Comparison of ENCODE assay signal across 18 mouse cellular contexts in genomic region chr5:32423339-32424046, GRCm38 (mm10). TPM values are rescaled to one million over a fixed set of nuclear protein-coding genes. Genes with fewer than 3 reads are reported as not detected.
A peak's percentile ranks its signal among the peaks of the same experiment; 100 is the strongest.
DNase-seq lines count a peak whose midpoint lies in the region; ATAC-seq and TF ChIP-seq lines count a peak whose summit lies in the region.
"Had no signal": no experiment of that assay in that cellular context is flagged by ENCODE, and none has a peak within 500 bp of the region (broad histone marks: within the 10 kb centered on the region; RNA-seq: fewer than 3 reads in every experiment).

No protein-coding gene starts in this region.

- H3K4me1 ChIP-seq in kidney, embryonic 14.5 days (ENCODE audit: control insufficient read depth, insufficient read depth, low read length), result peaks cover 23% of the 10 kb centered on the region
- no peaks in the 10 kb centered on the region for H3K4me1 ChIP-seq in intestine, postnatal 0 days (replicated peaks; ENCODE audit: control insufficient read depth, insufficient read depth, low read length)
- peaks cover 10% of the 10 kb centered on the region for H3K4me1 ChIP-seq in neural tube, embryonic 15.5 days
- H3K4me1 ChIP-seq in midbrain, embryonic 16.5 days (ENCODE audit: control insufficient read depth, insufficient read depth, low read length), result no peaks in the 10 kb centered on the region

- no peak overlapping the region for H3K9ac ChIP-seq in kidney, embryonic 14.5 days (ENCODE audit: low read depth, low read length)
- H3K9ac ChIP-seq in intestine, postnatal 0 days (ENCODE audit: low read depth, low read length), result no peak overlapping the region
- no peak overlapping the region for H3K9ac ChIP-seq in neural tube, embryonic 15.5 days (replicated peaks)
- H3K9ac ChIP-seq in midbrain, embryonic 16.5 days (ENCODE audit: low read depth, low read length), result no peak overlapping the region
- H3K9ac ChIP-seq: heart, embryonic 13.5 days; lung, embryonic 14.5 days; midbrain, embryonic 12.5 days had no signal

- H3K4me3 ChIP-seq in kidney, embryonic 14.5 days (ENCODE audit: low read length), result no peak overlapping the region
- H3K4me3 ChIP-seq in intestine, postnatal 0 days (ENCODE audit: low read depth, low read length), result no peak overlapping the region
- H3K4me3 ChIP-seq in neural tube, embryonic 15.5 days (replicated peaks), result no peak overlapping the region
- no peak overlapping the region for H3K4me3 ChIP-seq in midbrain, embryonic 16.5 days (ENCODE audit: low read depth, low read length)
- H3K4me3 ChIP-seq: heart, embryonic 13.5 days; layer of hippocampus, adult 2 months; midbrain, embryonic 12.5 days had no signal

- H3K27me3 ChIP-seq in kidney, embryonic 14.5 days (ENCODE audit: control insufficient read depth, insufficient read depth, low read length), result no peaks in the 10 kb centered on the region
- H3K27me3 ChIP-seq in intestine, postnatal 0 days (replicated peaks; ENCODE audit: control insufficient read depth, insufficient read depth, low read length), result no peaks in the 10 kb centered on the region
- H3K27me3 ChIP-seq in neural tube, embryonic 15.5 days (replicated peaks), result no peaks in the 10 kb centered on the region
- no peaks in the 10 kb centered on the region for H3K27me3 ChIP-seq in midbrain, embryonic 16.5 days (ENCODE audit: control insufficient read depth, insufficient read depth, low read depth, low read length)
- H3K27me3 ChIP-seq: heart, embryonic 13.5 days; midbrain, embryonic 12.5 days had no signal

- H3K36me3 ChIP-seq in kidney, embryonic 14.5 days (ENCODE audit: control insufficient read depth, insufficient read depth, low read length), result no peaks in the 10 kb centered on the region
- no peaks in the 10 kb centered on the region for H3K36me3 ChIP-seq in intestine, postnatal 0 days (ENCODE audit: control insufficient read depth, insufficient read depth)
- no peaks in the 10 kb centered on the region for H3K36me3 ChIP-seq in neural tube, embryonic 15.5 days
- no peaks in the 10 kb centered on the region for H3K36me3 ChIP-seq in midbrain, embryonic 16.5 days (ENCODE audit: control insufficient read depth, insufficient read depth, low read length)
- H3K36me3 ChIP-seq: heart, embryonic 13.5 days; midbrain, embryonic 12.5 days had no signal

- no peak overlapping the region for H3K27ac ChIP-seq in kidney, embryonic 14.5 days (ENCODE audit: low read depth, low read length)
- H3K27ac ChIP-seq in intestine, postnatal 0 days (ENCODE audit: low read depth, low read length), result no peak overlapping the region
- no peak overlapping the region for H3K27ac ChIP-seq in neural tube, embryonic 15.5 days (replicated peaks)
- no peak overlapping the region for H3K27ac ChIP-seq in midbrain, embryonic 16.5 days (ENCODE audit: low read length)
- H3K27ac ChIP-seq: heart, embryonic 13.5 days; layer of hippocampus, adult 2 months; midbrain, embryonic 12.5 days had no signal

- DNase-seq in kidney, adult 11 months, result no peak
- DNase-seq in retina, embryonic 14.5 days (ENCODE audit: low spot score), result peak; percentile 19
- DNase-seq in retina, postnatal 1 day, result no peak
- DNase-seq in heart, postnatal 10 days, result no peak
- DNase-seq: adrenal gland, postnatal 10 days; cerebellum, adult 2 months; liver; lung, embryonic 14.5 days; thymus, postnatal 36 days had no signal

- ATAC-seq in kidney, embryonic 14.5 days (ENCODE audit: low FRiP score, low TSS enrichment), result peak; percentile 76
- ATAC-seq in intestine, postnatal 0 days, result no peak
- no peak for ATAC-seq in neural tube, embryonic 15.5 days (ENCODE audit: low FRiP score)
- ATAC-seq in midbrain, embryonic 16.5 days, result no peak
- ATAC-seq: CD4-positive, CD25-positive, alpha-beta regulatory T cell, adult 4 months; inflammation-experienced regulatory T-cells, adult 6 months had no signal

- intact Hi-C loops in heart, postnatal 10 days (cut with DNase I), result no loop called here

- no peaks in the 10 kb centered on the region for H3K9me3 ChIP-seq in kidney, embryonic 14.5 days (ENCODE audit: control insufficient read depth, low read length)
- no peaks in the 10 kb centered on the region for H3K9me3 ChIP-seq in intestine, postnatal 0 days (ENCODE audit: control insufficient read depth)
- H3K9me3 ChIP-seq in neural tube, embryonic 15.5 days (replicated peaks), result no peaks in the 10 kb centered on the region
- H3K9me3 ChIP-seq in midbrain, embryonic 16.5 days (replicated peaks; ENCODE audit: control insufficient read depth, low read length, poor library complexity, severe bottlenecking), result no peaks in the 10 kb centered on the region
- H3K9me3 ChIP-seq: heart, embryonic 13.5 days; midbrain, embryonic 12.5 days had no signal

- peak overlapping the region; percentile 34 for H3K4me2 ChIP-seq in kidney, embryonic 14.5 days (replicated peaks; ENCODE audit: low read depth, low read length)
- peak overlapping the region; percentile 35 for H3K4me2 ChIP-seq in intestine, postnatal 0 days (replicated peaks; ENCODE audit: low read depth)
- H3K4me2 ChIP-seq in neural tube, embryonic 15.5 days, result peak overlapping the region; percentile 17; the same call in 1 of the 2 replicates
- no peak overlapping the region for H3K4me2 ChIP-seq in midbrain, embryonic 16.5 days (ENCODE audit: low read length)
- H3K4me2 ChIP-seq: heart, embryonic 13.5 days; lung, embryonic 14.5 days; midbrain, embryonic 12.5 days had no signal

- no peak for TF ChIP-seq CTCF in intestine, postnatal 0 days (IDR thresholded peaks at IDR 0.05; ENCODE audit: low read depth)

- WGBS in kidney, embryonic 14.5 days, result 20% methylated on average over 11 of the region's 11 CpGs
- 53% methylated on average over 11 of the region's 11 CpGs for WGBS in intestine, postnatal 0 days
- WGBS in neural tube, embryonic 15.5 days, result 27% methylated on average over 11 of the region's 11 CpGs
- 50% methylated on average over 11 of the region's 11 CpGs for WGBS in midbrain, embryonic 16.5 days

RNA-seq across cellular contexts. Expression of gene Ppp1cb, which starts 35.1 kb away (rescaled TPM):
- polyA plus RNA-seq in kidney, embryonic 14.5 days (2014; fragmentation: Nextera tagmentation; extraction: Ambion mirVana), result 219 and 229 TPM in 2 replicates
- 192 and 194 TPM in 2 replicates for polyA plus RNA-seq in intestine, postnatal 0 days (2015; fragmentation: Nextera tagmentation; extraction: Ambion mirVana)
- 198 and 203 TPM in 2 replicates for polyA plus RNA-seq in neural tube, embryonic 15.5 days (2015; fragmentation: Nextera tagmentation; extraction: Ambion mirVana)
- polyA plus RNA-seq in midbrain, embryonic 16.5 days (2015; fragmentation: Nextera tagmentation; extraction: Ambion mirVana), result 208 TPM in 2 replicates
- total RNA-seq in heart, postnatal 10 days (2021), result 100 to 1,000 TPM; 446 to 490 TPM
